Mouse (Mus musculus) CH12.LX (cell line): ENCODE results near the gene Krt18. TPM values are rescaled to one million over a fixed set of nuclear protein-coding genes. Genes with fewer than 3 reads are reported as not detected.
"Not testable (repeated sequence)": the region's sequence is repeated elsewhere in the genome, so short reads cannot be mapped to it uniquely, and the experiment has no call there.

ENCODE experiments used
- DNase-seq: peaks from one replicate; pipeline ENCODE4 v3.0.0-alpha.2; 2013; ENCODE audit errors: extremely low read depth
- H3K27ac ChIP-seq: 2 replicates; pipeline ENCODE4 v1.5.1; 2012; ENCODE audit warnings: low read depth, mild to moderate bottlenecking, control low read depth, moderate library complexity; ENCODE audit not compliant: insufficient read depth
- H3K27me3 ChIP-seq: replicated peaks from 2 replicates; pipeline ENCODE3; 2012; ENCODE audit warnings: inconsistent platforms
- H3K36me3 ChIP-seq, 2 experiments: replicated peaks in 1 of 2; 2 replicates each; pipeline versions ENCODE3 to v1.6.1; 2012; ENCODE audit warnings: inconsistent platforms in 1 of 2, low read length in 1 of 2, mild to moderate bottlenecking in 1 of 2, mixed read lengths in 1 of 2, moderate library complexity in 1 of 2; ENCODE audit not compliant: control insufficient read depth in 1 of 2, insufficient read depth in 1 of 2
- H3K4me1 ChIP-seq, 2 experiments: 2 replicates each; pipeline ENCODE4 v1.6.1; 2012; ENCODE audit warnings: inconsistent platforms in 1 of 2, moderate library complexity in 1 of 2; ENCODE audit not compliant: insufficient read depth in 2 of 2, control insufficient read depth in 1 of 2
- H3K4me2 ChIP-seq: 2 replicates; pipeline ENCODE4 v1.6.1; 2012; ENCODE audit warnings: low read depth, mild to moderate bottlenecking, control low read depth; ENCODE audit not compliant: poor library complexity, insufficient read depth, severe bottlenecking
- H3K4me3 ChIP-seq, 3 experiments: fragments of 150-350 bp in 1 of 3; sonication (generic) in 1 of 3; replicated peaks in 1 of 3; 2 replicates each; pipeline versions ENCODE3 to v1.5.1; 2011 to 2012; ENCODE audit warnings: low read depth in 2 of 3, low read length in 2 of 3, mild to moderate bottlenecking in 2 of 3, moderate library complexity in 2 of 3, control low read depth in 1 of 3, improper control_type of control experiment in 1 of 3, inconsistent platforms in 1 of 3, mixed read lengths in 1 of 3; ENCODE audit not compliant: poor library complexity in 1 of 3
- H3K79me2 ChIP-seq: replicated peaks from 2 replicates; pipeline ENCODE4 v1.6.1; 2012; ENCODE audit warnings: mild to moderate bottlenecking, moderate library complexity; ENCODE audit not compliant: control insufficient read depth, poor library complexity, insufficient read depth, severe bottlenecking; ENCODE audit errors: extremely low read depth
- H3K9ac ChIP-seq: 2 replicates; pipeline ENCODE4 v1.6.1; 2012; ENCODE audit warnings: low read depth, mild to moderate bottlenecking, control low read depth, moderate library complexity; ENCODE audit not compliant: insufficient read depth
- H3K9me3 ChIP-seq: replicated peaks from 2 replicates; pipeline ENCODE3; 2012; ENCODE audit warnings: low read length, inconsistent platforms, mixed read lengths
- ELF1 ChIP-seq: IDR thresholded peaks from 2 replicates; pipeline ENCODE4 v1.6.1; 2014; ENCODE audit warnings: low read depth, mild to moderate bottlenecking, inconsistent platforms, low read length, improper control_type of control experiment
- EP300 ChIP-seq: IDR thresholded peaks from 2 replicates; pipeline ENCODE4 v1.6.1; 2011; ENCODE audit warnings: low read length, improper control_type of control experiment
- HCFC1 ChIP-seq: IDR thresholded peaks from 2 replicates; pipeline ENCODE4 v1.6.1; 2012; ENCODE audit warnings: low read depth, mild to moderate bottlenecking, inconsistent platforms, low read length, improper control_type of control experiment
- JUND ChIP-seq: conservative IDR thresholded peaks from 2 replicates; pipeline ENCODE4 v1.6.1; 2011; ENCODE audit warnings: low read depth, low read length, improper control_type of control experiment
- MAZ ChIP-seq: IDR thresholded peaks from 2 replicates; pipeline ENCODE4 v1.6.1; 2012; ENCODE audit warnings: low read depth, mild to moderate bottlenecking, inconsistent platforms, low read length, improper control_type of control experiment, moderate library complexity
- MYC ChIP-seq: IDR thresholded peaks from 2 replicates; pipeline ENCODE4 v1.6.1; 2011; ENCODE audit warnings: low read depth, mild to moderate bottlenecking, improper control_type of control experiment, low read length
- POLR2AphosphoS2 ChIP-seq: IDR thresholded peaks from 2 replicates; pipeline ENCODE4 v1.6.1; 2011; ENCODE audit warnings: low read depth, low read length, improper control_type of control experiment
- ZMIZ1 ChIP-seq: IDR thresholded peaks from 2 replicates; pipeline ENCODE4 v1.6.1; 2012; ENCODE audit warnings: low read depth, mild to moderate bottlenecking, inconsistent platforms, low read length, improper control_type of control experiment
- dilution Hi-C: fragments of 300-500 bp; cut with MboI; formaldehyde crosslinking; loops from 2 replicates; pipeline ENCODE4 v1.14.3; 2020; ENCODE audit warnings: low sequenced_read_pairs; ENCODE audit not compliant: extremely low pct_unique_long_range_greater_than_20kb, extremely low pct_ligation_motif_present
- in situ Hi-C: fragments of 300-500 bp; cut with MboI; formaldehyde crosslinking; loops from 3 replicates; pipeline ENCODE4 v1.14.3; 2019; ENCODE audit warnings: low sequenced_read_pairs, low pct_ligation_motif_present, low pct_unique_long_range_greater_than_20kb, mixed read lengths
- polyA plus RNA-seq: library from polyadenylated mRNA; unstranded; fragments of >175 nt; gene quantifications from 2 replicates; pipeline ENCODE4 v1.2.1, GENCODE M21; 2012; ENCODE audit warnings: low read depth; ENCODE audit not compliant: insufficient read length
- total RNA-seq, 2 experiments: library from RNA; depleted of rRNA; stranded (reverse); fragments of 300-350 nt in 1 of 2; fragments of >200 nt in 1 of 2; gene quantifications; 2 replicates each; pipeline ENCODE4 v1.2.3; 2012 to 2014

Gene Krt18
- total and polyA plus RNA-seq, 3 experiments: 0.21 TPM; not detected in 2

DNA sequence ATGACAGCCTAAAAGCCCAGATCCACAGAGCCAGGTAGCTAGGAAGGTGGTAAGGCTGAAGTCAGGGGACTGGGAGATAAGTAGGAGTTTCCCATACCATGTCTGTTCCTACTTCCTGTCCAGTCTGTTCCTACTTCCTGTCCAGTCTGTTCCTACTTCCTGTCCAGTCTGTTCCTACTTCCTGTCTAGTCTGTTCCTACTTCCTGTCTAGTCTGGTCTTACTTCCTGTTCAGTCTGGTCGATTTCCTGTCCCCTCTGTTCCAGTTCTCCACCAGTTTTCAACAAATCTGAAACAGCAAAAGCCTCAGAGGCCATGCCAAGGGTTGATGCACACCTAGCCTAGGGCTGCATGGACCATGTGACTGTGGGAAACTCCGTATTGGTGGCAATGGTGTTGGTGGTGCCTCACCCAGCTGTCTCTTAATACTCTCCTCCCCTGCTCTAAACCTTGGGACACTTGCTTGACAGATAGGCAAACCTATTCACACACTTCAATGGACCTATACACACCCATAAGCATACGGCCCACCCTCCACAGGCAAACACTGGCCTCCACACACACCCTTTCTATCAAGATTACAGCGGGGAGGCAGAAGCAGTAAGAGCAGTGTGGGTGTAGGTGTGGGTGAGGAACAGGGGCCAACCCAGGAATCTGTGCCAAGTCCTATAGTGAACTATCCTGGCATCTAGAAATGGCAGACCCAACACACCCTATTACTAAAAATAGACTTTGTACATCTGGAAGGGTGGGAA lies 32.3 kb upstream of the Krt18 start:
- no peak for DNase-seq
- no peak overlapping the region for H3K9ac ChIP-seq
- H3K4me3 ChIP-seq: no peak overlapping the region

DNA sequence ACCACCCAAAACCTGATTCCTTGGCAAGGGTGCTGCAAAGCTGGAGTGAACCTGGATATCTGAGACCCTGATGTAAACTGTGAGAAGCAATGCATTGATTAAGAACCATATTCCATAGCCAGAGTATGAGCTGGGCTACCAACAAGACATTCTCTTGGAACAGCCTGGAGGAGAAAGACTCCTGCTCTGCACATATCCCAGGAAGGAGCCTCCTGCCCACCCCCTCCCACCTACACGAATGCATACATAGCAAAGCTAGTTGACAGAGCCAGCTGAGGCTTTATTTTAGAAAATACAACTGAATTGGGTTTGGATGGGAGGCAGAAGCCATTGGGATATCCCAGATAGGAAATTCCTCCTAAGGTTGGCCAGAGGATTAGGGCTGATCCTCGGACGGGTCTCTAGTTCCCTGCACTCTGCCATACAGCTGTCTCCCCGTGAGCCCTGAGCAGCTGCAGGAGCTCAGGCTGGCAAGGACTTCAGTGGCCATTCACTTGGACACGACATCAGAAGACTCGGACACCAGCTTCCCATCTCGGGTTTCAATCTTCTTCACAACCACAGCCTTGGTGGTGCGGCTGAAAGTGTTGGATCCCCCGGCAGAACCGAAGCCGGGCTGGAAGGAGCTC lies 31.4 kb upstream of the Krt18 start:
- dilution Hi-C loops, in situ Hi-C loops, H3K27ac ChIP-seq, H3K79me2 ChIP-seq, H3K9ac ChIP-seq, H3K4me1 ChIP-seq, H3K9me3 ChIP-seq, DNase-seq, H3K4me3 ChIP-seq, H3K36me3 ChIP-seq, H3K4me2 ChIP-seq: not testable (repeated sequence)
- peaks cover 38% of the 10 kb centered on the region for H3K27me3 ChIP-seq

More for the DNA sequence above, 32.3 kb upstream of the Krt18 start:
- H3K36me3 ChIP-seq: no peaks in the 10 kb centered on the region
- H3K4me2 ChIP-seq: no peak overlapping the region
- in situ Hi-C loops: no loop called here
- peaks cover 43% of the 10 kb centered on the region for H3K27me3 ChIP-seq
- H3K79me2 ChIP-seq: no peaks in the 10 kb centered on the region
- peak; percentile 76 for TF ChIP-seq HCFC1
- TF ChIP-seq JUND: no peak
- peak; percentile 93 for TF ChIP-seq ELF1
- TF ChIP-seq MAZ: no peak
- TF ChIP-seq, all 38 proteins: peak for 2
- Histone ChIP-seq H3K9me3 (peaks cover 5% of the 10 kb centered on the region), H3K4me1 (peaks cover 0 to 8% of the 10 kb centered on the region in 2 experiments; a peak in 2 of 4 replicates), H3K27ac (no peak overlapping the region)
- dilution Hi-C loops: no loop called here

DNA sequence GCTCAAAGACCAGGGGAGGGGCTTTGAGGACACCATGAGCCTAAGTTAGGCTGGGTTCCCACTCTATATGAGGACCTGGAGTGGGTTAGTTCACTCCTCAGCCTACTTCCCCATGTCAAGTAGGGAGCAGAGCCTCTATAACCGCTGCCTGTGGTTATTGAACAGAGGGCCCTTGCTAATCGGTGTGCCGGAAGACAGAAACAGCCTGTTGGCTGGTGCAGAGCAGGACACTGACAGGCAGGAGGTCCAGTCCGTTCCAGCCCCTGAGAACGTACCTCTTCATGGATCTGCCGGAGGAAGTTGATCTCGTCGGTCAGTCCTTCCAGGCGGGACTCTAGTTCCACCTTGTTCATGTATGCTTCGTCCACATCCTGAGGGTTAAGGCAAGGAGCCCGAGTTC lies 28.8 kb upstream of the Krt18 start:
- DNase-seq: no peak
- peaks cover 44% of the 10 kb centered on the region for H3K27me3 ChIP-seq
- in situ Hi-C loops: no loop called here

More for the DNA sequence above, 28.8 kb upstream of the Krt18 start:
- peaks cover 0 to 5% of the 10 kb centered on the region in 2 experiments; a peak in 2 of 4 replicates for H3K4me1 ChIP-seq
- no peak for TF ChIP-seq ZMIZ1
- no peak for TF ChIP-seq MYC
- no peak for TF ChIP-seq EP300
- TF ChIP-seq POLR2AphosphoS2: no peak
- H3K9ac ChIP-seq: no peak overlapping the region
- dilution Hi-C loops: no loop called here
- no peaks in the 10 kb centered on the region for H3K36me3 ChIP-seq
- no peaks in the 10 kb centered on the region for H3K79me2 ChIP-seq
- H3K27ac ChIP-seq: no peak overlapping the region
- peaks cover 5% of the 10 kb centered on the region for H3K9me3 ChIP-seq
- no peak overlapping the region for H3K4me2 ChIP-seq
- H3K4me3 ChIP-seq: no peak overlapping the region
